Mouse (Mus musculus) adrenal gland (tissue): Measurements from ENCODE around the gene Mx1.

ENCODE experiments used
- intact Hi-C: fragments of 180-260 bp; cut with DNase I; formaldehyde crosslinking; loops from one replicate; pipeline ENCODE4 v1.15.1; 2025
- long read RNA-seq, 2 experiments: library from polyadenylated mRNA; unstranded; transcript quantifications; one replicate each; pipeline ENCODE4 v2.0.0; 2020; ENCODE audit warnings: borderline replicate concordance in 1 of 2; ENCODE audit not compliant: insufficient replicate concordance in 1 of 2

Gene Mx1
- long read RNA-seq, experiment 1 = 0 reads
- long read RNA-seq, experiment 2, partial matches to known transcripts = 0 of 1 reads
- long read RNA-seq, experiment 2, other reads (novel, unspliced or antisense) = 1 of 1 reads

GRCm38 (mm10) chr16:97462481-97463181 lies at the start of gene Mx1:
Mx1 (minus strand) TSS chr16:97462907.
- intact Hi-C loops = no loop called here

GRCm38 (mm10) chr16:97512347-97512751 lies 49.6 kb upstream of the Mx1 start:
- intact Hi-C loops = no loop called here

- intact Hi-C loops = no loop called here
Measured at GRCm38 (mm10) chr16:97511495-97511894, 48.8 kb upstream of the Mx1 start.

DNA sequence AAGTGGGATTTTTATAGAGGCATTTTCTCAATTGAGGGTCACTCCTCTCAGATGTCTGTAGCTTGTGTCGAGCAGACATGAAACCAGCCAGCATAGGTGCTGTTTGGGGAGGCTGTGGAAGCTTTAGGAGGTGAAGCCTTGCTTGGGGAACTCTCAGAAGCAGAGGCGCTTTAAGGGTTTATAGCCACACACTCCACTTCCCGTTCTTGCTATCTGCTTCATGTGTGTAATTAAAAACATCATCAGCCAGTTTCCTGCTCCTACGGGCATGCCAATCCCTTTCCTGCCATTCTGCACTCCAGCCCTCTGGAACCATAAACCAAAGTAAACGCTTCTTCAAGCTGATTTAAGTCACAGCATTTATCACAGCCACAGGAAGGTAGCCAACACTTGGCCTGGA lies 48.1 kb upstream of the Mx1 start:
- intact Hi-C loops = no loop called here

DNA sequence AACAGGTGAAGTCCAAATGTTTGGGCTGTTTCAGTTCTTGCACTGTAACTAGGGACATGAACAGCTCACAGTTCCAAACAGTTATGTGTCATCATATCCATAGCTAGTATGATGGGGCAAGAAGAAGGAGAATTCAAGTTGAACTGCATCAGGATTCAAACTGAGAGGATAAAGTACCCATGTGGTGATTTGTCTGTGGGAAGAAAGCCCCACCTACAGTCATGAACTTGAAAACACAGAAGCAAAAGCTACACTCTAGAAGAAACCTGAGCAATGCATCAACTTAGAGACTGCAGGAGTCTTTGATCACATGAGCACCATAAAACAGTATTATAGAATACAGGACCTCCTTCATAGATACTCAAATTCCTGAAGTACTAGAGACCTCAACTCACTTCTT lies 45.1 kb upstream of the Mx1 start:
- intact Hi-C loops = no loop called here

DNA sequence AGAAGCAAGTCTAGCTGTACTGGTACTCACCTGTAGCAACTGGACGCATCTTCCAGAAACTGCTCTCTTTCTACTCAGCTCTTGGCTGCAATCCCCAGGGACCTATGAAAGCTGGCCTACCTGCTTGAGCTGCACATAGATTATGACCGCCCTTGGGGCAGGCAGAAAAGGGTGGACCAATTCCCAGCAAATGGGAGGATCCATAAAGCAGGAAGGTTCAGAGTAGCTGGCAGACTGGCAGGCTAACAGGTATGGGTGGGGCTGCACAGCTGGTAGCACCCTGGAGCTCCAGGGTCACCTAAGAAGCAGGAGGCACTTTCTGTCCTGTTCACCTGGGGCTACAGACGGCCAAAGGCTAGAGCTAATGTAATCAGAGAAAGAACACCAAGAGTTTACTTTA lies 42.1 kb upstream of the Mx1 start:
- intact Hi-C loops = no loop called here

- intact Hi-C loops = no loop called here
Measured at GRCm38 (mm10) chr16:97503849-97504248, 41.1 kb upstream of the Mx1 start.

DNA sequence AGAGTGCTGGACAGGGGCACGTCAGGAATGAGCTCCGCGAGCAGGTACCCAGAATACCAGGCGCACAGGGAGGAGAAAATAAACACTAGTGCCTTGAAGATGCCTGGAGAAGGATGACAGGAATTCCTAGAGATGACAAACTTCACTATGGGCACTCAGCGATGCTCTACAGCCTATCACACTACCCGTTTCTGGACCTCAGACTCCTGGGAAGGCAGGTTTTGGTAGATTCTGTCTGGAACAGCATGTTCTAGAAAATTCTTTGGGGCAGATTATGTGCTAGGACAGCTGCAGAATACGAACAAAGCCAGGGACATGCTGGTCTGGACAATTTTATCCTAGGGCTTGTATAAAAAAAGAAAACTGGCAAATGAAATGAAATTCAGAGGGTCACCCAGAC lies 38.2 kb upstream of the Mx1 start:
- intact Hi-C loops = no loop called here

DNA sequence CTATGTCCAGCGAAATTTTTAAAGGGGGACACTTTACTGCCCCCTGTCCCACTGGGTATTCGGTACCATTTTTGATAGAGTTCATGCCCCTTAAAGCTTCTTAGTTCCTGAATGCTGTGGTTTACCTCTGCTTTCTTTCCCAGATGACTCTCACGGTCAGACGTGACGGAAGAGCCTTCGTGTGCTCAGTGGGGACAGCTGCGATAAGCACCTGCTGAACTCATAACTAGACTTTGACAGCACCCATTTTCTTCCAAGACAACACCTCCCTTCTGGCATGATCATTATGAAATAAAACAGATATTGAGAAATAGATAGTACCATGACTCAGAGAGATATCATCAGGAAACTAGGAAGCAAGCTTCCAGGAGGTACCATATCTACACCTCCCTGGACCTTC lies 36.7 kb upstream of the Mx1 start:
- intact Hi-C loops = no loop called here

GRCm38 (mm10) chr16:97498139-97498538 lies 35.4 kb upstream of the Mx1 start:
- intact Hi-C loops = no loop called here

DNA sequence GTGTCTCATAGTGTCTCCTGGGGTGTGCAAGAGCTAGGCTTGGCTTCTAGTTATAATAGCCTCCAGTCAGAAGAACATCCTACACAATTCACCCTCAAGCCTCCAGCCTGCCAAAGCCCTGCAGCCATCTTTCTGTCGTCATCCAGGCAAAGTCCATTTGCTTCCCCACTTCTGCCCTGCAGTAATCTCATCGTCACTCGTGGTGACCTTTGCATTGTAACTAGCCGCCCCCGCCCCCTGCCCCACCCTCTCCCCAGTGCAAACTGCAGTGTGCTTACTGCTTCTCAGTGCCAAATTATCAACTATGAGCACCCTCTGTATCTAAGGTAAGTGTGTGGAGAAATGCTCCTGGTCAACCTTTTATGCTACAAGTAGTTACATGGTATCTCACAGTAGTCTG lies 35.0 kb upstream of the Mx1 start:
- intact Hi-C loops = no loop called here

DNA sequence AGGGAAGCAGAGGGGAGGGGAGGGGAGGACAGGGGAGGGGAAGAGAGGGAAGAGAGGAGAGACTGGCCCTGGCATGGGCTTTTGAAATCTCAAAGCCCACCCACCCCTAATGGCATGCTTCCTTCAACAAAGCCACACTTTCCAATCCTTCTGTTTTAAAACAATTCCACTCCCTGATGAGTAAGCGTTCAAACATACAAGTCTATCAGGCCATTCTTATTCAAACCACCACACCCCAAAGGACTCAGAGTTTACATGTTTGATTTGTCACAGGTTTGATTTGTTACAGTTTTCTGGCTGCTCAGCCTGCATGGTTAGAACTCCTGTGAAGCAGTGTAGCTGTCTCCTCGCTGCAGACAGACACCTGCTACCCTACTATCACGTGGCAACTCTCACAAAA lies 33.3 kb upstream of the Mx1 start:
- intact Hi-C loops = no loop called here

DNA sequence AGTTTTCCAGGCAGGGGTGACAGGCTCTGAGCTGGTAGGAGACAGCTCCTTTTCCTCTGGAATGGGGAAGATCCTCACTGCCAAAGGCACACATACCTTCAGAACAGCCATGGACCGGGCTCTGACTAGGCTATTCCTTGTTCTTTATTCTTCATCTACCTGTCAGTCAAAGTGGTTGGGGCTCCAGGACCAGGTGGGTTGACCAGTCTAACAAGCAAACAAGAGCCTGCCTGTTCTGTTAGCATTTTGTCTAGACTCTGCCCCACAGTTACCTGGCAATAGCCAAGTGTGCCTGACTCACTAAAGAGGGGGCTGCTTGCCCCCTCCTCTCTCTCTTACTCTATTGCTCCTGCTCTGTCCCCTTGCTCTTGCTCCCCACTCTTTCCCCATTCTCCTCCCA lies 29.7 kb upstream of the Mx1 start:
- intact Hi-C loops = no loop called here

- intact Hi-C loops = no loop called here
Measured at GRCm38 (mm10) chr16:97478655-97479054, 15.9 kb upstream of the Mx1 start.

DNA sequence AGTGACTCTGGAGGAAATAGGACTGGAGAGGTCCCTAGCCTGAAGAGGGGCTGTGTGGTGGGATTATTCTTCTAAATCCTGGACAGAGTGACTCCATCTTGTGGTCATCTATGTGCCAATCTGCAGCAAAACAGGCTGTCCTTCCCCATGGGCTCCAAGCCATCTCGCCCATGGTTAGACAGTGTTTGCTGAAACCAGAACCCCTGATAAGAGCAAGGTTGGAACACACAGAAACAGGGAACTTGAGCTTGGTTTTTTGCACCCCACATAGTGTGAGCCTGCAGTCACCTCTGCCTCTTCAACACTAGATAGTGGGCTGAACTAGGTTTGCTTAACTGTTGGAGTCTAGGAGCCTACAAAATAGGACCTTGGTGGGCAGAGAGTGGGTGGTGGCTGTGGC lies 13.8 kb upstream of the Mx1 start:
- intact Hi-C loops = no loop called here

DNA sequence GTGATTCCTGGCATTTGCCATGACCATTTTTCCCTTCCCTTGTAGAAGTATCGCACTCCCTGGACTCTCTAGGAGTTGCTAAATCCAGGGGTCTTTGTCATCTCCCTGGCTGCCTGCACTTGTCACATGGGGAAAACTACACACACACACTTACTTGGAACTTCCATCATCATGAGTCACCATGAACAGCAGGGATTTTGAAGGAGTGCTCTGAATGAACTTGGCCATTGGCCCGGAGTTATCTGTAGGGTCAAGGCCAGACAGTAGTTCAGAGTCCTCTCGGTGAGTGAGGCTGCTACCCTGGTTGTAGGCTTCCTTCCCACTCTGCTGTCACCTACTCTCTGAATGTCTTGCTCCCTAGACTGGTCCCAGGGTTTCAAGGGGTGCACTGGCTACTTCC lies 12.9 kb upstream of the Mx1 start:
- intact Hi-C loops = no loop called here

GRCm38 (mm10) chr16:97474671-97475070 lies 12.0 kb upstream of the Mx1 start:
- intact Hi-C loops = no loop called here

DNA sequence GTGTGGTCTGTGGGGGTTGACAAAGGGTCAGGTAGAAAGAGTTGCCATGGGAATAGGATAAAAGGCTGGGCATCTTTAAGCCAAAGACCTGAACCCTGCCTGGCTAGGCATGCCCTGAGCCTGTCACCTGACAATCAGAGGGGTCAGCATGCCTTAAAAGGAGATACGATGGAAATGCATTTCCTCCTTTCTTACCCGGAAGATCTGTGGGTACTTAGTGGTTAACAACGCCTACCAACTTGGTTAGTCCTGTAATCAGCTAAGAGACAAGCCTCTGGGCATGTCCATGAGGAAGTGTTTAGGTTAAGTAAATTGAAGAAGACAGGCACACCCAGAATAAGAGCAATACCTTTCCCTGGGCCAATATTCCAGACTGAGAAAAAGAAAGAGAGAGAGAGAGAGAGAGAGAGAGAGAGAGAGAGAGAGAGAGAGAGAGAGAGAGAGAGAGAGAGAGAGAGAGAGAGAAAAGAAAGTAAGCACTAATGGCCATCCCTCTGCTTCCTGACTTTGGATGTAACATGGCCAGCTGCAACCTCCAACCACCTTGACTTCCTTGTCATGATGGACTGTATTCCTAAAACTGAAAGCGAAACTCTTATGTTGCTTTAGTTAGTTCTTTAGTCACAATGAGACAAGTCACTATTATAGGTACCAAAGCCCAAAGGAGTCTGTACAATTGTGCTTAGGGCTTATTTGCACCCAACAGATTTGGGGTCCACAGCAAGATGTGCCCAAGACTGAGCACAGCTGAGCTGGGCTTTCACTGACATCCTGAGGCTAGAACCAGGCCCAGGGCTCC lies 5.5 kb upstream of the Mx1 start:
- intact Hi-C loops = loop anchor here (5.0 kb wide), 1 partner anchor 156 kb away; no protein-coding TSS in a partner anchor

DNA sequence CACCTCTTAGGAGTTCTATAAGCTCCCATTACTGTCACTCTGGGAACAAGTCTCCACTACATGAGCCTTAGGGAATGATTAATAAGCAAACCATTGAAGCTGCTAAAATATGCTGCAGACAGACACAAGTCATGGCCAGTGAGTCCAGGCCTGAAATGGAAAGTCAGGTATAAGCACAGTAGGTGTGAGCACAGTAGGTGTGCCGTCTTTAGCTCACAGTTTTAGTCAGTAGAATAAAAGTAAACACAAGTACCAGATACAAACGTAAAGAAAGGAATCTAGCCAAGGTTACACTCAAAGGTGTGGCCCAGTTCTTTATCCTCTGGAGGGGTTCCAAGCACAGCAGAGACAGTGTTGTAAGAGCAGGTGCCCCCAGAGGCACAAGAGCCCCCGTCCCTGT lies 4.8 kb upstream of the Mx1 start:
- intact Hi-C loops = loop anchor here (5.0 kb wide), 1 partner anchor 155 kb away; no protein-coding TSS in a partner anchor

DNA sequence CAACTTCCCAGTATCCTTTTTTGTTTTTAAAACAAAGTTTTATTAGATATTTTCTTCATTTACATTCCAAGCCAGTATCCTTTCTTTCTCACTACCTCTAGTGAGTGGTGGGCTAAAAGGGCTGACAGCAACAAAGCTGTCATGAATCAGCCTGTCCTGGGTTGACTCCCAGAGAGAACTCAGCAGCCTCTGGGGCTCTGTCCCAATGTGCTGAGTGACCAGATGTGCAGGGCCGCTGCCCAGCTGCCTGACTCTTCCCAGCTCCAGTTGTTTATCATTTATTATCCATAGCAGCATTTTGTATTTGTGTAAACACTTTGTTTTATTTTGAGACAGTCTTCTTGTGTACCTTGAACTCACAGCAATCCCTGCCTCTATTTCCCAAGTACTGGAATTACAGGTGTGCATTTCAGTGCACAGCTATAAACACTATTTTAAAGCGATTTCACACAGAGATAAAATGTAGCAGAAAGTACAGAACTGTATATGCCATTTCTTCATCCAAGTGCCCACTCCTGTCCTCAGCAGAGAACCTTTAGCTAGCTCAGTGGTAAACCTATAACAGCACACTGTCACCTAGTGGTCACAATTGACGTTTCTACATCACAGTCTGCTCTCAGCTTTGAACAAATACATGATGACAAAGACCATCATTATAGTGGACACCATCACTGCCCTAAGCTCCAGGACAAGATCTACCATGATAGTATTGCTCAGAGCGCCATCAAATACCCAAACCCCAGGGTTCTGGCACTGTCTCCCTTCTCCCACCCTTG lies 3.7 kb upstream of the Mx1 start:
- intact Hi-C loops = loop anchor here (5.0 kb wide), 1 partner anchor 154 kb away; no protein-coding TSS in a partner anchor

DNA sequence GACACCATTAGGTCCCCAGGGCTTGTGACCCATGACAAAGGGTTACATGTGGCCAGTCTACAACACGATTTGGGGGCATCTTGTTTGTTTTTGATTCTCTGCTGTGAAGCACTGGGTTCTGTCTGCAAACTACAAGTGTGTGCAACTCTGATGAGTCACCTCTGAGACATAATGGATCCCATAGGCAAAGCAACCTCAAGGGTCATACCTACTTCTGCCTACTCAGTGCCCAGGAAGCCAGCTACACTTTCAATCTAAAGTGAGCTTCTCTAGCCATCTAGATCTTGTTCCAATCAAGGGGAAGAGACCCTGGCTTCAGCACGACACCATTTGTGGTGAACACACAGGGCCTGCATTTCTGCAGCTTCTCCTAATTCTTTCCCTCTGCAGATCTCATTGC lies 1.4 kb downstream of the Mx1 start:
- intact Hi-C loops = no loop called here

DNA sequence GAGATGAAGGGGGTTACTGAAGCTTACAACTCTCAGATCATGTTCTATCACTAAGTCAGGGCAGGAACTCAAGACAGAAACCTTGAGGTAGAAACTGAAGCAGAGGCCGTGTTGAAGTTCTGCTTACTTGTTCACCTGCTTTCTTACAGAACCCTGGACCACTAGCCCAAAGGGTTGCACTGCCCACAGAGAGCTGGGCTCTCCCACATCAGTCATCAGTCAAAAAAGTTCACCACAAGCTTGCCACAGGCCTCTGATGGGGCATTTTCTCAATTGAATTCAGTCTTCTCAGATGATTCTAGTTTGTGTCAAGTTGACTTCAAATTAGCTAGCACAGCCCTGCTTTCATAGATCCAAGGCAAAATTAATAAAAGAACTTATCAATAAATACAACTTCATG lies 2.9 kb downstream of the Mx1 start:
- intact Hi-C loops = no loop called here
